Mouse (Mus musculus): ENCODE results near the gene Sipa1l1. TPM values are rescaled to one million over a fixed set of nuclear protein-coding genes. Genes with fewer than 3 reads are reported as not detected.

The Sipa1l1 gene
- polyA plus RNA-seq, 1 experiment from 2014 or later: 14.5 TPM

DNA sequence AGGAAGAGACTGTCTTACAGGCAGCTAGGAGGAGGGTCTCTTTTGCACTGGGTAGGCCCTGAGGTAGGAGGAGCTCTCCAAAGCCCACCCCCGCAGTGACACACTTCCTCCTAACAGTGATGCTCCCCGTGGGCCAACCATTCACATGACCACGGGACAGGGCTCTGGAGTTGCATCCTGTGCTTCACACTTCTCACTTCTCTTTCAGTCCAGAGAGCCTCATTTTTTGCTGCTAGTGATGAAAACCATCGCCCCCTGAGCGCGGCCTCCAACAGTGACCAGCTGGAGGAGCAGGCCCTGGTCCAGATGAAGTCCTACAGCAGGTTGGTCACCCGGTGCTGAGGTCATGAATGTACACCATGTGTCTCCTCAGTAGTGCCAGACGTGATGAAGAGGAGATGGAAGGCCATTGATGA, 277.5 kb downstream of the Sipa1l1 start:
- Histone ChIP-seq H3K36me3 (ENCODE audit: control insufficient read depth, insufficient read depth, low read length) (peaks cover 19% of the 10 kb centered on the region; the same call in 1 of the 2 replicates), H3K9me3 (ENCODE audit: control insufficient read depth, low read length) (no peaks in the 10 kb centered on the region), H3K27ac (replicated peaks; ENCODE audit: low read depth, low read length) (no peak overlapping the region), H3K4me3 (replicated peaks; ENCODE audit: low read depth, low read length) (no peak overlapping the region), H3K27me3 (ENCODE audit: control insufficient read depth, insufficient read depth, low read length) (no peaks in the 10 kb centered on the region), H3K4me1 (ENCODE audit: control insufficient read depth, insufficient read depth, low read length) (no peaks in the 10 kb centered on the region), H3K9ac (replicated peaks; ENCODE audit: low read length) (no peak overlapping the region), H3K4me2 (ENCODE audit: low read length) (no peak overlapping the region)
- DNase-seq (no peak), ATAC-seq (ENCODE audit: low FRiP score, low TSS enrichment) (no peak)
- WGBS: 95% methylated on average over 8 of the region's 8 CpGs

GRCm38 (mm10) chr12:82448129-82448815, 279.2 kb downstream of the Sipa1l1 start:
- Histone ChIP-seq H3K9ac (replicated peaks; ENCODE audit: low read length) (no peak overlapping the region), H3K4me1 (ENCODE audit: control insufficient read depth, insufficient read depth, low read length) (no peaks in the 10 kb centered on the region), H3K4me3 (replicated peaks; ENCODE audit: low read depth, low read length) (no peak overlapping the region), H3K9me3 (ENCODE audit: control insufficient read depth, low read length) (no peaks in the 10 kb centered on the region), H3K4me2 (ENCODE audit: low read length) (no peak overlapping the region), H3K27me3 (ENCODE audit: control insufficient read depth, insufficient read depth, low read length) (no peaks in the 10 kb centered on the region), H3K36me3 (ENCODE audit: control insufficient read depth, insufficient read depth, low read length) (peaks cover 14% of the 10 kb centered on the region; the same call in 1 of the 2 replicates), H3K27ac (replicated peaks; ENCODE audit: low read depth, low read length) (no peak overlapping the region)
- WGBS: 90% methylated on average over 9 of the region's 9 CpGs
- no peak for ATAC-seq (ENCODE audit: low FRiP score, low TSS enrichment)
- DNase-seq: no peak

DNA sequence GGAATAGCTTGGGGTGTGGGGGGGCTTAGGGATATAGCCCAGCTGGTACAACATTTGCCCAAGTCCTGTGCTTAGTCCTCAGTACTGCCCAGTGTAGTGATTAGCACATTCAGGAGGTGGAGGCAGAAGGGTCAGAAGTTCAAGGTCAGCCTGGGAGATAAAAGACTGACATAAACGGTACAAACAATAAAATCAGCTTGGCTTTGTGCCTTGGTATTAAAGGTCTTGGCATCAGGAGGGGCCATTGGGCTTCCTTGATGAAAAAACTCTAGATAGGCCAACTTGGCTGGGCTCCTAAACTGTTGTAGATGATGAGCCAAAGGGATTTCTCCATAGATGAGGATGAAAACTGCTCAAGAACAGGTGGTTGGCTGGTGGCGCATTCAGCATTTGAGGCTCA, 283.3 kb downstream of the Sipa1l1 start:
- Histone ChIP-seq H3K4me2 (ENCODE audit: low read length) (no peak overlapping the region), H3K27ac (replicated peaks; ENCODE audit: low read depth, low read length) (no peak overlapping the region), H3K4me1 (ENCODE audit: control insufficient read depth, insufficient read depth, low read length) (no peaks in the 10 kb centered on the region), H3K36me3 (ENCODE audit: control insufficient read depth, insufficient read depth, low read length) (peaks cover 6% of the 10 kb centered on the region; the same call in 1 of the 2 replicates), H3K9me3 (ENCODE audit: control insufficient read depth, low read length) (no peaks in the 10 kb centered on the region), H3K9ac (replicated peaks; ENCODE audit: low read length) (no peak overlapping the region), H3K4me3 (replicated peaks; ENCODE audit: low read depth, low read length) (no peak overlapping the region), H3K27me3 (ENCODE audit: control insufficient read depth, insufficient read depth, low read length) (no peaks in the 10 kb centered on the region)
- no peak for ATAC-seq (ENCODE audit: low FRiP score, low TSS enrichment)
- DNase-seq: no peak
- WGBS: 87% methylated on average over 2 of the region's 2 CpGs

DNA sequence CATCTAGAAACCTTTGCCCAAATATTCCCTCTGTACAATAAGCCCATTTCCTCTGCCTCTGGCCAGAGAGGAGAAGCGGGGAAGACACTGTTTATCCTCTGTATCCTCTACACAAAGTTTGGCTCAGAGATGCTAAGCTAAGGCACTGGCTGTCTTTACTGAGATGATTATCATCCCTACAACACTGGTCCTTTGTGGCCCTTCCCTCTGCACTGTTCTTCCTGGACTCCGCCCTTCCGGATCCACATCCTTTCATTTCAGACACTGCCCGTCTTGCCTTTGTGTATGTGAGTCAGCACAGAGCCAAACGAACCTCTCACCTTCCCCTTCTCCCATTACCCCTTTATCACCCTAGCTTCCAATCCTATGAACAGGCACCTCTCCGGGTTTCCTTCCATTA, 285.3 kb downstream of the Sipa1l1 start:
- H3K4me2 ChIP-seq (ENCODE audit: low read length): no peak overlapping the region
- no peak for ATAC-seq (ENCODE audit: low FRiP score, low TSS enrichment)
- DNase-seq: no peak
- H3K9me3 ChIP-seq (ENCODE audit: control insufficient read depth, low read length): no peaks in the 10 kb centered on the region
- H3K36me3 ChIP-seq (ENCODE audit: control insufficient read depth, insufficient read depth, low read length): no peaks in the 10 kb centered on the region
- no peak overlapping the region for H3K27ac ChIP-seq (replicated peaks; ENCODE audit: low read depth, low read length)
- no peaks in the 10 kb centered on the region for H3K4me1 ChIP-seq (ENCODE audit: control insufficient read depth, insufficient read depth, low read length)
- no peaks in the 10 kb centered on the region for H3K27me3 ChIP-seq (ENCODE audit: control insufficient read depth, insufficient read depth, low read length)
- H3K9ac ChIP-seq (replicated peaks; ENCODE audit: low read length): no peak overlapping the region
- H3K4me3 ChIP-seq (replicated peaks; ENCODE audit: low read depth, low read length): no peak overlapping the region
- 91% methylated on average over 6 of the region's 6 CpGs for WGBS

DNA sequence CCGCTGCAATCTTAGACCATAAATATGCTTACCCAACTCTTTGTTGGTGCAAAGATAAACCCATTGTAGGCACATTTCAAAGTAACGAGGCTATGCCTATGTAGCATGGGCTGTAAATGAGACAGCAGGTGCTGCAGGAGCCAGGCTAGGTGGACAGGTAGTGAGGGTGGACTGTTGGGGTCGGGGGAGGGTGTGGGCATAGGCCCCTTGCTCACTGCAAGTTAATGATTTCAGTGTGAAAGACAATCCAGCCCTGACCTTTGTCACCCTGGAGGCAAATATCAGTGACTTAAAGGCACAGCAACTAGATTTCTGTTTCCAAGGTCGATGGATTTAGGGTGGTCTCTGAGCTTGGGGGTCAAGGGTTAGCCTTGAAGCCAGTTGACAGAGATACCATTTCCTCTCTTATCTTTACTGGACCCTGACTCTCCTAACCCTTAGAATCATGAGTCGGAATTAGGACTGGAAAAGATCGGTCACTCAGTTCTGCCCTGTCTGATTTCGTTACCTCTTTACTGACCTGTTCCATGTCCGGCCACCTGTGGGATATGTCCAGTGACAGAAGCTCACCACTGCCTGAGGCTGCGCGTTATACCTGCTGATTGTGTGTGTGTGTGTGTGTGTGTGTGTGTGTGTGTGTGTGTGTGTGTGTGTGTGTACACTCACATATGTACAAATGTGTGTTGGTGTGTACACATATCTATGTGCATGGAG, 286.7 kb downstream of the Sipa1l1 start:
- Histone ChIP-seq H3K4me2 (ENCODE audit: low read length) (no peak overlapping the region), H3K4me1 (ENCODE audit: control insufficient read depth, insufficient read depth, low read length) (no peaks in the 10 kb centered on the region), H3K27ac (replicated peaks; ENCODE audit: low read depth, low read length) (no peak overlapping the region), H3K9me3 (ENCODE audit: control insufficient read depth, low read length) (no peaks in the 10 kb centered on the region), H3K9ac (replicated peaks; ENCODE audit: low read length) (no peak overlapping the region), H3K36me3 (ENCODE audit: control insufficient read depth, insufficient read depth, low read length) (no peaks in the 10 kb centered on the region), H3K4me3 (replicated peaks; ENCODE audit: low read depth, low read length) (no peak overlapping the region), H3K27me3 (ENCODE audit: control insufficient read depth, insufficient read depth, low read length) (no peaks in the 10 kb centered on the region)
- ATAC-seq (ENCODE audit: low FRiP score, low TSS enrichment) (no peak), DNase-seq (no peak)
- WGBS: 92% methylated on average over 10 of the region's 10 CpGs

GRCm38 (mm10) chr12:82456414-82456805, 287.3 kb downstream of the Sipa1l1 start:
- no peak overlapping the region for H3K27ac ChIP-seq (replicated peaks; ENCODE audit: low read depth, low read length)
- no peaks in the 10 kb centered on the region for H3K27me3 ChIP-seq (ENCODE audit: control insufficient read depth, insufficient read depth, low read length)
- H3K9ac ChIP-seq (replicated peaks; ENCODE audit: low read length): no peak overlapping the region
- no peak overlapping the region for H3K4me2 ChIP-seq (ENCODE audit: low read length)
- H3K4me3 ChIP-seq (replicated peaks; ENCODE audit: low read depth, low read length): no peak overlapping the region
- H3K9me3 ChIP-seq (ENCODE audit: control insufficient read depth, low read length): no peaks in the 10 kb centered on the region
- no peaks in the 10 kb centered on the region for H3K36me3 ChIP-seq (ENCODE audit: control insufficient read depth, insufficient read depth, low read length)
- DNase-seq: no peak
- no peak for ATAC-seq (ENCODE audit: low FRiP score, low TSS enrichment)
- H3K4me1 ChIP-seq (ENCODE audit: control insufficient read depth, insufficient read depth, low read length): no peaks in the 10 kb centered on the region
- WGBS: 74% methylated on average over 1 of the region's 1 CpGs

DNA sequence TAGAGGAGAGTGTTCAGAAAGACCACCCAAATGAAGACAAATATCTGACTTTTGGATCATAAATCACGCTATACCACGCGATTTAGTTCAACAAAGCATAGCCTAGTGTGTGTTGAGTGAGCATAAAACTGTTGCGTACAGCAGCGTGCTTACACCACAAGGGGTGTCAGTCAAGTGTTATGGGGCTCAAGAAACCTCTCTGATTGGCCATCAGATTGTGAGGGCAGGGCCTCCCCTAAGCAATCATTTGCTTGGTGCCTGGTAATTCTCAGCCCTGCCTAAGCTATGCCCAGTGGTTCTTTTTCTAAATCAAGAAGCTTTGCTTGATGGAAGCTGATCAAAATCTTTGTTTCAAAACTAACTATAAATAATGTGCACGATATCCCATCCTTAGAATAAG, 288.5 kb downstream of the Sipa1l1 start:
- Histone ChIP-seq H3K4me1 (ENCODE audit: control insufficient read depth, insufficient read depth, low read length) (no peaks in the 10 kb centered on the region), H3K4me3 (replicated peaks; ENCODE audit: low read depth, low read length) (no peak overlapping the region), H3K9ac (replicated peaks; ENCODE audit: low read length) (no peak overlapping the region), H3K36me3 (ENCODE audit: control insufficient read depth, insufficient read depth, low read length) (no peaks in the 10 kb centered on the region), H3K27ac (replicated peaks; ENCODE audit: low read depth, low read length) (no peak overlapping the region), H3K9me3 (ENCODE audit: control insufficient read depth, low read length) (no peaks in the 10 kb centered on the region), H3K4me2 (ENCODE audit: low read length) (no peak overlapping the region), H3K27me3 (ENCODE audit: control insufficient read depth, insufficient read depth, low read length) (no peaks in the 10 kb centered on the region)
- no peak for DNase-seq
- WGBS: 91% methylated on average over 6 of the region's 6 CpGs
- ATAC-seq (ENCODE audit: low FRiP score, low TSS enrichment): no peak

GRCm38 (mm10) chr12:82458017-82458416, 288.9 kb downstream of the Sipa1l1 start:
- no peaks in the 10 kb centered on the region for H3K36me3 ChIP-seq (ENCODE audit: control insufficient read depth, insufficient read depth, low read length)
- no peak for ATAC-seq (ENCODE audit: low FRiP score, low TSS enrichment)

GRCm38 (mm10) chr12:82467234-82467633, 298.1 kb downstream of the Sipa1l1 start:
- Histone ChIP-seq H3K4me1 (ENCODE audit: control insufficient read depth, insufficient read depth, low read length) (no peaks in the 10 kb centered on the region), H3K4me3 (replicated peaks; ENCODE audit: low read depth, low read length) (no peak overlapping the region), H3K27ac (replicated peaks; ENCODE audit: low read depth, low read length) (no peak overlapping the region), H3K36me3 (ENCODE audit: control insufficient read depth, insufficient read depth, low read length) (no peaks in the 10 kb centered on the region), H3K9ac (replicated peaks; ENCODE audit: low read length) (no peak overlapping the region), H3K9me3 (ENCODE audit: control insufficient read depth, low read length) (no peaks in the 10 kb centered on the region), H3K4me2 (ENCODE audit: low read length) (no peak overlapping the region), H3K27me3 (ENCODE audit: control insufficient read depth, insufficient read depth, low read length) (no peaks in the 10 kb centered on the region)
- no peak for DNase-seq
- 90% methylated on average over 5 of the region's 5 CpGs for WGBS
- no peak for ATAC-seq (ENCODE audit: low FRiP score, low TSS enrichment)

More at GRCm38 (mm10) chr12:82458017-82458416, 288.9 kb downstream of the Sipa1l1 start:
- Histone ChIP-seq H3K27me3 (ENCODE audit: control insufficient read depth, insufficient read depth, low read length) (no peaks in the 10 kb centered on the region), H3K9ac (replicated peaks; ENCODE audit: low read length) (no peak overlapping the region), H3K4me3 (replicated peaks; ENCODE audit: low read depth, low read length) (no peak overlapping the region), H3K27ac (replicated peaks; ENCODE audit: low read depth, low read length) (no peak overlapping the region), H3K9me3 (ENCODE audit: control insufficient read depth, low read length) (no peaks in the 10 kb centered on the region), H3K4me1 (ENCODE audit: control insufficient read depth, insufficient read depth, low read length) (no peaks in the 10 kb centered on the region), H3K4me2 (ENCODE audit: low read length) (no peak overlapping the region)
- WGBS: 92% methylated on average over 8 of the region's 8 CpGs
- no peak for DNase-seq
